Mouse (Mus musculus): Measurements from ENCODE around the gene Btla. TPM values are rescaled to one million over a fixed set of nuclear protein-coding genes. Genes with fewer than 3 reads are reported as not detected.
A peak's percentile ranks its signal among the peaks of the same experiment; 100 is the strongest.

Btla gene
- polyA plus RNA-seq (2012; rRNA removed), result 0.69 and 0.80 TPM in 2 replicates

- no peak for DNase-seq (ENCODE audit: extremely low spot score in 1 of 2, low spot score in 1 of 2)
These were observed at the start of gene Btla for GRCm38 (mm10) chr16:45223648-45224388. Btla (plus strand) TSS chr16:45224315.

DNA sequence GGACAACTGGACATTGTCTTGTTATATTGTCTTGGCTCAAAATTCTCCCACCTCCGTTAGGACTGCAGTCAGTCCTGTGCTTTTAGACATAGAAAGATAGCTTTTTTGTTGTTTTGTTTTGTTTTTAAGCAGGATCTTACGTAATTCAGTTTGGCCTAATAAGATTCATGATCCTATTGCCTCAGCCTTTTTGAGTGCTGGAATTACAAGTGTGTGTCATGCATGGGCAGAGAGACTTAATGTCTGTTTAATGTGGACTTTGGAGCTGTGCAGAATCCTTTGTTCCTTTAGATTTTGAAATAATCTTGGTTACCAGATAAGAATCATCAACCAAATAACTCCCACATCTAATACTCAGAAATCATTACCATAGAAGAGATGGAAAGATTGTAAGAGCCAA lies 45.6 kb upstream of the Btla start:
- no peak for DNase-seq (ENCODE audit: extremely low spot score in 1 of 2, low spot score in 1 of 2)

GRCm38 (mm10) chr16:45181824-45182223 lies 42.3 kb upstream of the Btla start:
- no peak for DNase-seq (ENCODE audit: extremely low spot score in 1 of 2, low spot score in 1 of 2)

DNA sequence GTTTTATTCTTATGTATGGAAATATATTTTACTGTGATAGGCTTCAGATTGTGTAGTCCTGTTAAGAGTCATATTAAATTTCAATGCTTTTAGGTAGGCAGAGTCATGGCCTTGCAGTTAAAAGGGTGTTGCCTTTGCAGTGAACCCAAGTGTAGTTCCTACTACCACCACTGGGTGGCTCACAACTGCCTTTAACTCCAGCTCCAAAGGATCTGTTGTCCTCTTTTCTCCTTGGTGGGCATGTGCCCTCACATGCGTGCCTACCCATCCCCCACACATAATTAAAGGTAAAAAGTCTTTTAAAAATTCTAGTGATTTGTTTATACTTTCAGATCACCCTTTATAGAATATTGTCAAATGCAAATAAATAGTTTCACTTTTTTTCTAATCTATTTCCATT lies 31.5 kb upstream of the Btla start:
- peak; percentile 51 to 92 for DNase-seq (ENCODE audit: extremely low spot score in 1 of 2, low spot score in 1 of 2)

- DNase-seq (ENCODE audit: extremely low spot score in 1 of 2, low spot score in 1 of 2), result peak; percentile 31 to 93
These were observed 27.3 kb upstream of the Btla start for GRCm38 (mm10) chr16:45196816-45197215.

DNA sequence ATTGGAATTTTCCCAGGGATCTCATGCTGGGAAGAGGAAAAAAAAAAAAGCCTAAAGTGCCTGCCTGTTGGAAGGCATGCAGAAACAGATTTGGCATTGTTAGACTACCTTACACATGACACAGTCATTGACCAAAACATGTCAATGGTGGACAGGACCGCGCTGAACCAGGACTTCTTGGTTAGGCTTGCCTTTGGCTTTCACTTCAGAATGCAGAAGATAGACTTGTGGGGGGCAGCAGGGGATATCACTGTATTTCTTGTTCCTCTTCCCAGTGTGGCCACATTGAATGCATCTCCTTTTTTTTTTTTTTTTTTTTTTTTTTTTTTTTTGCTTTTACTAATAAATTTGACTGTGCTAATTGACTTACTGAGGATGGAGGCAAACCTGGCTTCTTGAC lies 22.7 kb upstream of the Btla start:
- DNase-seq (ENCODE audit: extremely low spot score in 1 of 2, low spot score in 1 of 2), result no peak

- DNase-seq (ENCODE audit: extremely low spot score in 1 of 2, low spot score in 1 of 2), result no peak
These were observed 19.7 kb upstream of the Btla start for GRCm38 (mm10) chr16:45204438-45204837.

GRCm38 (mm10) chr16:45204859-45205670 lies 19.1 kb upstream of the Btla start:
- DNase-seq (ENCODE audit: extremely low spot score in 1 of 2, low spot score in 1 of 2), result no peak

DNA sequence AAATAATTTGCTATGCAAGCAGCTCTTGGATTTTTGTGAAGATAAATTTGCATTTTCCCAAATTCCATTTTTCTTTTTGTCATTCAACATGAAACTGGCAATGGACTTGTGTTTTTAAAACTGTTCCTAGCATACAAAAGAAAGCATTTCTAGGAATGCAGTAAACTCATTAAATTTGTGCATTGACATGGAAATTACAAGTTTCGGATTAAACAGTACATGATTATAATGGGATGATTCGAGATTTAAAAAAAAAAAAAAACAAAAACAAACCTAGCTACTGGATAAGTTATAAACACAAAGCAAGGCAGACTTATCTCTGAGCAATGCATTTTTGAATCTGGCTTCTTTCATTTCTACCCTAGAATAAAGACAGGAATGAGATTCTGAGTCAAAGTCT lies 2.1 kb upstream of the Btla start:
- no peak for DNase-seq (ENCODE audit: extremely low spot score in 1 of 2, low spot score in 1 of 2)

DNA sequence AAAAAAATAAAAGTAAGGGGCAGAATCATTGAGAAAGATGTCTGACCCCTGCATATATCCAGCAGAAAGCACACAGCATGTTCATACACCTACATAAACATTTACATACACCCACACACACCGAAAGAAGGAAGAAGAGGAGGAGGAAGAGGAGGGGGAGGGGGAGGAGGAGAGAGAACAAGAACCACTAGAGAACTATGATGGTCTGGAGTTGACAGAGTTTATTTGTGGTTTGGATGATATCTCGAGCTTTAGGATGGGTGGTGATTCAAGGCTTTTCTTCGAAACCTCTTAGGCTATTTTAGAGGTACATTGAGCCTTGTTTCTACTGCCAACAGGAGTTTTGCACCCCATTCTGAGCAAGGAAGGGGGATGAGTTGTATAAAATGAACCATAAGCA lies 1.3 kb upstream of the Btla start:
- DNase-seq (ENCODE audit: extremely low spot score in 1 of 2, low spot score in 1 of 2), result no peak

DNA sequence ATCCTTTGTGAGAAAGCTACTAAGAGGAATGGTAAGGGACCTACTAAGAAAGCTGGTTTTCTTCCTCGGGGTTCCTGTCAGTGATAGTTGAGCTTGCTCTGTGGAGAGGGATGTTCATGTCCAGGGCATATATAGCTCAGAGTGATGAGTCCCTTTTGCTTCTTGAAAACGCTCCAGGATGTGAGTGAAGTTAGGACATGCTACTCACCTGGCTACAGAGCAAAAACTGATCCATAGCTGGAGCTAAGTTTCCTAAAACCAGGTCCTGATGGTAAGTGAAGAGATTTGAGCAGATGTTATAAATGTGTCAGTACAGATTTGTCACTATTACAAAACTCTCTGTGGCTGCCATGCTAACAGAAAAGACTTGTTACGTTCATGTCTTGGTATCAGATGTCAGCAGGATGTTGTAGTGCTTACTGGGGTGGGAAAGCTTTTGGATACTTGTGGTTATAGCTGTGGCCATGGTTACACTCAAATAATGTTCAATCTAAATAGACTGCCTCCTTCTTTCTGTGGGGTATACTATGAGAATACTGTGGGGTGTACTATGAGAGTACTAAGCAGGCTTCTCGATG lies 405 bp downstream of the Btla start:
- DNase-seq (ENCODE audit: extremely low spot score in 1 of 2, low spot score in 1 of 2), result no peak

- no peak for DNase-seq (ENCODE audit: extremely low spot score in 1 of 2, low spot score in 1 of 2)
These were observed 2.9 kb downstream of the Btla start for GRCm38 (mm10) chr16:45227002-45227401.

- DNase-seq (ENCODE audit: extremely low spot score in 1 of 2, low spot score in 1 of 2), result no peak
These were observed 7.2 kb downstream of the Btla start for GRCm38 (mm10) chr16:45231296-45231695.

DNA sequence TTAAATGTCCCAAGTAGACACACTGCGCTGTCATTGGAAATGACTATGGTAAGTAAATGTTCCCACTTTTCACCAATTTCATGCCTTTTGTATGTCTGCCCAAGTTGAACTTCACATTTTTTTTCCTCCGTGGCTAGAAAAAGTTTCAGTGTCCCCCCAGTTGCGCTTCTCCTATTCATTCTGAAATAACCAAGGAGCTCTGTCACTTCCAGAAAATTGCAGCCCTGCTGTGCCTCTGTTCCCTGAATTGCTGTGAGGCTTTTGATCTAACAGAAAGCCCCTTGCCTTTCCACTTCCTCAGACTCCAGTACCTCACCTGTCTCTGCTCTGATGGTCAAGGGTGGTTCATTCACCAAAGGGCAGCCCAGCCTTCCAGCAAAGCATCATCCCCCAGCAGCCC lies 8.9 kb downstream of the Btla start:
- DNase-seq (ENCODE audit: extremely low spot score in 1 of 2, low spot score in 1 of 2), result no peak

DNA sequence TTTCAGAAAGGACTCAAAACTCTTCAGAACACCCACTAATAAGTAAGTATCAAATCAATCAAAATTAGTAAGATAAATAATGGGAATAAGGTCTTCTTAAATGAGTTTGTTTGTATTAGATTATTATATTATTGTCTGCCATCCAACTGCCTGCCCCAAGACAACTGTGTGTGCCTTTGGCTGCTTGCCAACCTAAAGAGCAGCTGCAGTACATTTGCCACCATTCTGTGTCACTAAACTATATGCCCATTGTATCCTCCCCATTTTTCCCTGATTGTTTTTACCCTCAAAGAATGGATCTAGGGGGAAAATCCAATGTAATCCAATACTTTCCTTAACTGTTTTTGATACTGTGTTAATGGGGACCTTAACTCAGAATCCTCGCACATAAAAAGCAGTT lies 18.6 kb downstream of the Btla start:
- DNase-seq (ENCODE audit: extremely low spot score in 1 of 2, low spot score in 1 of 2), result no peak

GRCm38 (mm10) chr16:45244930-45245472 lies 20.9 kb downstream of the Btla start:
- peak in 1 of 2 experiments; percentile 11 for DNase-seq (ENCODE audit: extremely low spot score in 1 of 2, low spot score in 1 of 2)

DNA sequence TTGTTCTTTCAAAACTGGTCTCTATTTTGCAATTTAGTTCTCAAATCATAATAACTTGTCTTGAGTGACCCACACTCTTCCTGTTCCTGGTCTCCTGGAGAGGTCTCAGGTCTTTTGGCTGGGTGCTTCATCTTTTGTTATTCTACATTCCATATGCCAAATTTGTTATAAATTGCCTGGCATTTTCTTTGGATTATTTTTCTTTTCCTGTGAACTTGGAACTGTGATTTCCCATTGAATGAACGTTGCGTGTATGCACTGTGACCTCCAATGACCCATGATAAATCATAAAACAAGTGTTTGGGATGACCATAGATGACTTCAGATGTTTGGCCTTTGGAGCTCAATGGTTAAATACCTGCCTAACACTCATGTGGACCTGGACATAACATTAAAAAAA lies 25.6 kb downstream of the Btla start:
- no peak for DNase-seq (ENCODE audit: extremely low spot score in 1 of 2, low spot score in 1 of 2)

- no peak for DNase-seq (ENCODE audit: extremely low spot score in 1 of 2, low spot score in 1 of 2)
These were observed 26.2 kb downstream of the Btla start for GRCm38 (mm10) chr16:45250317-45250716.

GRCm38 (mm10) chr16:45251773-45252413 lies 27.8 kb downstream of the Btla start:
- DNase-seq (ENCODE audit: extremely low spot score in 1 of 2, low spot score in 1 of 2), result peak in 1 of 2 experiments; percentile 7

GRCm38 (mm10) chr16:45255183-45255861 lies 31.2 kb downstream of the Btla start:
- no peak for DNase-seq (ENCODE audit: extremely low spot score in 1 of 2, low spot score in 1 of 2)

Measured in frontal cortex, adult 2 months (tissue).